Mouse (Mus musculus) spleen, adult 2 months (tissue): ENCODE results near the gene Nit2. TPM values are rescaled to one million over a fixed set of nuclear protein-coding genes. Genes with fewer than 3 reads are reported as not detected.
"Not testable (repeated sequence)": the region's sequence is repeated elsewhere in the genome, so short reads cannot be mapped to it uniquely, and the experiment has no call there.

ENCODE experiments used
- DNase-seq, 2 experiments: peaks; one replicate each; pipeline versions ENCODE4 v3.0.0 to v3.0.0-alpha.2; 2012 to 2021; ENCODE audit warnings: low spot score in 2 of 2, low read depth in 1 of 2
- H3K27ac ChIP-seq: fragments of 200-500 bp; 2 replicates; pipeline ENCODE4 v1.5.1; 2012; ENCODE audit warnings: low read length, inconsistent platforms; ENCODE audit not compliant: insufficient read depth
- H3K27me3 ChIP-seq: fragments of 200-500 bp; 2 replicates; pipeline ENCODE4 v1.6.1; 2012; ENCODE audit warnings: mild to moderate bottlenecking, moderate library complexity, low read length, inconsistent platforms; ENCODE audit not compliant: control insufficient read depth, insufficient read depth
- H3K36me3 ChIP-seq: fragments of 200-500 bp; 2 replicates; pipeline ENCODE4 v1.6.1; 2012; ENCODE audit warnings: mild to moderate bottlenecking, low read length, inconsistent platforms; ENCODE audit not compliant: control insufficient read depth, insufficient read depth
- H3K4me1 ChIP-seq: fragments of 200-500 bp; 2 replicates; pipeline ENCODE4 v1.6.1; 2011; ENCODE audit warnings: inconsistent platforms; ENCODE audit not compliant: control insufficient read depth, insufficient read depth, insufficient read length
- H3K4me3 ChIP-seq: fragments of 200-500 bp; 2 replicates; pipeline ENCODE4 v1.5.1; 2011; ENCODE audit warnings: mild to moderate bottlenecking, inconsistent platforms; ENCODE audit not compliant: insufficient read depth, insufficient read length; ENCODE audit errors: extremely low read depth
- CTCF ChIP-seq: fragments of 200-500 bp; IDR thresholded peaks from 2 replicates; pipeline ENCODE4 v1.5.1; 2011; ENCODE audit warnings: mild to moderate bottlenecking, inconsistent platforms; ENCODE audit not compliant: insufficient read depth, insufficient read length, insufficient replicate concordance; ENCODE audit errors: extremely low read depth
- POLR2A ChIP-seq: fragments of 200-500 bp; IDR thresholded peaks from 2 replicates; pipeline ENCODE4 v1.6.1; 2011; ENCODE audit warnings: low read depth, low read length, inconsistent platforms
- WGBS: fragments of 180-500 bp; shearing (Covaris S2); methylation state at CpG from one replicate; pipeline ENCODE4 v1.1.7; 2018; 5-methylcytosine and 5-hydroxymethylcytosine counted together
- polyA plus RNA-seq: library from polyadenylated mRNA; depleted of rRNA; stranded (reverse); fragments of >200 nt; gene quantifications from 2 replicates; pipeline ENCODE4 v1.2.3, GENCODE M21; 2012

Gene Nit2
- polyA plus RNA-seq, 1 experiment, result 9.1 TPM

GRCm38 (mm10) chr16:57176276-57176675 is 9.1 kb upstream of the Nit2 start:
- Histone ChIP-seq H3K27ac (no peak overlapping the region), H3K4me1 (no peaks in the 10 kb centered on the region), H3K36me3 (peaks cover 12% of the 10 kb centered on the region), H3K27me3 (no peaks in the 10 kb centered on the region), H3K4me3 (no peak overlapping the region)
- no peak for DNase-seq
- 72% methylated on average over 7 of the region's 7 CpGs for WGBS
- TF ChIP-seq POLR2A (no peak), CTCF (no peak)

DNA sequence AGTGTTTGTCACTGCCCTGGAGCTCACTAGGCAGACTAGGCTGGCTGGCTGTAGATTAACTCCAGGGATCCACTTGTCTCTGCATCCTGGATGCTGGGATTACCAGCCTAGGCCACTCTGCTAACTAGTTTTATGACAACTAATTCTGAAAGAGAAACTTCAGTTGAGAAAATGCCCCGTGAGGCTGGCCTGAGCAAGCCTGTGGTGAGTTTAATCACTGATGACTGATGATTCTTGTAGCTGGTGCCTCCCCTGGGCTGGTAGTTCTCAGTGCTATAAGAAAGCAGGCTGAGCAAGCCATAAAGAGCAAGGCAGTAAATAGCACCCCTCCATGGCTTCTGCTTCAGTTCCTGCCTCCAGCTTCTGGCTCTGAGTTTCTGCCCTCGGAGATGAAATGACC is 8.6 kb upstream of the Nit2 start:
- no peak for TF ChIP-seq CTCF
- no peak for TF ChIP-seq POLR2A
- no peak overlapping the region for H3K27ac ChIP-seq
- H3K4me3 ChIP-seq, result no peak overlapping the region
- no peaks in the 10 kb centered on the region for H3K4me1 ChIP-seq
- peaks cover 10% of the 10 kb centered on the region for H3K36me3 ChIP-seq
- WGBS, result 84% methylated on average over 2 of the region's 2 CpGs
- DNase-seq, result no peak
- no peaks in the 10 kb centered on the region for H3K27me3 ChIP-seq

DNA sequence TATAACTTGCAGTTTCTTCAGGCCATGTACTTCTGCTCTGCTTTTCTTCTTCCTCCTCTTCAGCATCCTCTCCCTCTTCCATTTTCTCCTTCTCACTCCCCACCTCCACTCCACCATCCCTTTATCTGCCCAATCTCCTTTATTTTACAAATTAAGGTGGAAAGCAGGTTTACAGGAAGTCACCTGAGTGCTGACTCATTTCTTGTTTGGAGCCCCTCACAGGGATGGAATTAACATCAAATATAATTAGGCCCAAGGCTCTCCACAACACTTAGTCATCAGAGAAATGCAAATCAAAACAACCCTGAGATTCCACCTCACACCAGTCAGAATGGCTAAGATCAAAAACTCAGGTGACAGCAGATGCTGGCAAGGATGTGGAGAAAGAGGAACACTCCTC is 7.3 kb upstream of the Nit2 start:
- not testable (repeated sequence) for H3K27ac ChIP-seq, H3K4me1 ChIP-seq, H3K36me3 ChIP-seq, H3K27me3 ChIP-seq, H3K4me3 ChIP-seq, DNase-seq

GRCm38 (mm10) chr16:57171570-57171969 is 4.4 kb upstream of the Nit2 start:
- Histone ChIP-seq H3K4me1 (no peaks in the 10 kb centered on the region; the same call in 1 of the 2 replicates), H3K27ac (no peak overlapping the region), H3K36me3 (peaks cover 6% of the 10 kb centered on the region), H3K27me3 (no peaks in the 10 kb centered on the region), H3K4me3 (no peak overlapping the region)
- TF ChIP-seq POLR2A (no peak), CTCF (no peak)
- 92% methylated on average over 6 of the region's 6 CpGs for WGBS
- no peak for DNase-seq

- Histone ChIP-seq H3K27me3 (no peaks in the 10 kb centered on the region), H3K4me1 (no peaks in the 10 kb centered on the region; the same call in 1 of the 2 replicates), H3K36me3 (peaks cover 6% of the 10 kb centered on the region), H3K27ac (no peak overlapping the region), H3K4me3 (no peak overlapping the region)
- WGBS, result 96% methylated on average over 8 of the region's 8 CpGs
- TF ChIP-seq POLR2A (no peak), CTCF (no peak)
- DNase-seq, result no peak
Measured at GRCm38 (mm10) chr16:57171161-57171560, 4.0 kb upstream of the Nit2 start.

DNA sequence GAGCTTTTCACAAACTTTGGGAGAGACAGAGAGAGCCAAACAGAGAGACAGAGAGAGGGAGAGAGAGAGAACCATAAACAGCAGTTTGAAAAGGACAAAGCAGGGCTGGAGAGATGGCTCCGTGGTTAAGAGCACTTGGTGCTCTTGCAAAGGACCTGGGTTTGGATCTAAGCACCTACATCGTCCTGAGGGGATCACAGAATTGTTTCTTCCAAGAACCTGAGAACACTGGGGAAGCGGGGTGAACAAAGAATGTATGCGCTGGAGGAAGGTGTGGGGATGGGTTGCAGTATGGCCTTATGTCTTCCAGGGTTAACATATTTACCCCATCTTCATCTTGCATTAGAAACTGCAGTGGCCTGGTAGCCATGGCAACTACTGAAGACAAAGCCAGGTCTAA is 1.1 kb upstream of the Nit2 start:
- no peaks in the 10 kb centered on the region for H3K27me3 ChIP-seq
- no peak overlapping the region for H3K4me3 ChIP-seq
- peaks cover 5% of the 10 kb centered on the region for H3K36me3 ChIP-seq
- TF ChIP-seq CTCF (no peak), POLR2A (no peak)
- WGBS, result 91% methylated on average over 4 of the region's 4 CpGs
- H3K4me1 ChIP-seq, result no peaks in the 10 kb centered on the region; the same call in 1 of the 2 replicates
- DNase-seq, result no peak
- no peak overlapping the region for H3K27ac ChIP-seq

- WGBS, result 21% methylated on average over 5 of the region's 5 CpGs
- no peaks in the 10 kb centered on the region for H3K27me3 ChIP-seq
- H3K36me3 ChIP-seq, result peaks cover 4% of the 10 kb centered on the region
- H3K27ac ChIP-seq, result no peak overlapping the region
- no peaks in the 10 kb centered on the region; the same call in 1 of the 2 replicates for H3K4me1 ChIP-seq
- H3K4me3 ChIP-seq, result peak overlapping the region; percentile 84
- no peak for TF ChIP-seq CTCF
- no peak for TF ChIP-seq POLR2A
- no peak for DNase-seq
Measured at GRCm38 (mm10) chr16:57167514-57167912, 372 bp upstream of the Nit2 start.
